Mouse (Mus musculus): Measurements from ENCODE around the gene Dap3.
"Not testable (repeated sequence)": the region's sequence is repeated elsewhere in the genome, so short reads cannot be mapped to it uniquely, and the experiment has no call there.

Dap3 gene

GRCm38 (mm10) chr3:88913511-88914383 lies 37.2 kb downstream of the Dap3 start, which contains the start of gene Msto1:
TSS of gene Msto1 (minus strand) at chr3:88913999.
- peak; percentile 93 for DNase-seq (ENCODE audit: low spot score)

- DNase-seq (ENCODE audit: low spot score), result no peak
Observed at GRCm38 (mm10) chr3:88912585-88912984, 38.4 kb downstream of the Dap3 start.

- no peak for DNase-seq (ENCODE audit: low spot score)
Observed at GRCm38 (mm10) chr3:88906393-88907159, 44.4 kb downstream of the Dap3 start.

GRCm38 (mm10) chr3:88905741-88906140 lies 45.2 kb downstream of the Dap3 start:
- no peak for DNase-seq (ENCODE audit: low spot score)

GRCm38 (mm10) chr3:88905209-88905608 lies 45.8 kb downstream of the Dap3 start:
- DNase-seq (ENCODE audit: low spot score), result no peak

GRCm38 (mm10) chr3:88904803-88905202 lies 46.2 kb downstream of the Dap3 start:
- DNase-seq (ENCODE audit: low spot score), result no peak

- not testable (repeated sequence) for DNase-seq (ENCODE audit: low spot score)
Observed at GRCm38 (mm10) chr3:88893011-88893410, 58.0 kb downstream of the Dap3 start.

GRCm38 (mm10) chr3:88882536-88882935 lies 68.4 kb downstream of the Dap3 start:
- DNase-seq (ENCODE audit: low spot score), result not testable (repeated sequence)

All from retina, embryonic 14.5 days (tissue).